Mouse (Mus musculus): Measurements from ENCODE around the gene Lrrfip2. TPM values are rescaled to one million over a fixed set of nuclear protein-coding genes. Genes with fewer than 3 reads are reported as not detected.
A peak's percentile ranks its signal among the peaks of the same experiment; 100 is the strongest.

Gene Lrrfip2
- total and polyA plus RNA-seq, 2 experiments from 2014 or later = 73.9 to 86.6 TPM

DNA sequence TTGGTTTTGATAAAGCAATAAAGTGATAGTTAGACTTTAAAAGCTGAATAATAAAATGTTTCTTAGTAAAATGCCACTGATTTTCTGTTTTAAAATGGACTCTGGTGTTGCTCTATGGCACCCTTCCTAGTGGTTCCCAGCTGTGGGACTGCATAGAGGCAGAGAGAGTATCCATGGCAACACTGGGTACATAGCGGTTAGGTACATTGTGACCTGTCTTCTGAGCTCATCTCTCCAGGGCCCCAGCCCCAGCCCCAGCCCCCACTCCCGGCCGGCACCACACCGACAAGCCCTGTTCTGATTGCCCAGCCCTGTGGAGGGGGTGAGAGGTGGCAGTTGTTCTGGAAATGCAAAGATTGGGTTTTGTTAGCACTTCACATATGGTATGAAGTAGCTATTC, 67.5 kb downstream of the Lrrfip2 start:
- Histone ChIP-seq H3K4me3 (ENCODE audit: low read depth, low read length) (no peak overlapping the region), H3K4me1 (ENCODE audit: control insufficient read depth, insufficient read depth) (no peaks in the 10 kb centered on the region), H3K36me3 (replicated peaks; ENCODE audit: control insufficient read depth, insufficient read depth, low read length) (peaks cover 57% of the 10 kb centered on the region), H3K27ac (ENCODE audit: low read depth) (no peak overlapping the region), H3K9ac (replicated peaks; ENCODE audit: low read depth, low read length) (no peak overlapping the region), H3K9me3 (replicated peaks; ENCODE audit: control insufficient read depth, low read length) (no peaks in the 10 kb centered on the region), H3K4me2 (ENCODE audit: low read depth, low read length) (no peak overlapping the region), H3K27me3 (ENCODE audit: control insufficient read depth, insufficient read depth, low read length) (no peaks in the 10 kb centered on the region)
- 81% methylated on average over 4 of the region's 4 CpGs for WGBS
- TF ChIP-seq EP300 (IDR thresholded peaks at IDR 0.05; ENCODE audit: low read depth) (no peak), CTCF (IDR thresholded peaks at IDR 0.05; ENCODE audit: low read depth) (no peak)
- DNase-seq (ENCODE audit: low spot score) = no peak
- no peak for ATAC-seq (ENCODE audit: insufficient read depth, low read depth)

DNA sequence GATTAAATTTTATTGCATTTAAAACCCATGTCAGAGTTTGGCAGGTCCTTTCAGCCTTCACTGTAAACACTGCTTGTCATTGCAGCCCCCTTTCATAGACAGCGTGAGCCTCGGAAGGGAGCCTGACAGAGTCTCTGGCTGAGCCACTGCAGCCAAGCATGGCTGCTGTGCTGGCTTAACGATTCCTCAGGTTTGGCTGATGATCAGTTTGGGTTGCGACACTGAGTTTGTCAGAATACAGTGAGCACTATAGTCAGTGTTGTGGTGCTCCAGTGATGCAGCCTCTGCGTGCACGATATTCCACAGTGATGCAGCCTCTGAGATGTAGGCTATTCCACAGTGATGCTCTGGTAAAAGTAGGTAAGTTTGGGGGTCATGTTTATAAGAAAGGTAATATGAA, 69.5 kb downstream of the Lrrfip2 start:
- WGBS = 88% methylated on average over 6 of the region's 6 CpGs
- Histone ChIP-seq H3K4me3 (ENCODE audit: low read depth, low read length) (no peak overlapping the region), H3K27ac (ENCODE audit: low read depth) (no peak overlapping the region), H3K9ac (replicated peaks; ENCODE audit: low read depth, low read length) (no peak overlapping the region), H3K9me3 (replicated peaks; ENCODE audit: control insufficient read depth, low read length) (no peaks in the 10 kb centered on the region), H3K36me3 (replicated peaks; ENCODE audit: control insufficient read depth, insufficient read depth, low read length) (peaks cover 53% of the 10 kb centered on the region), H3K4me1 (ENCODE audit: control insufficient read depth, insufficient read depth) (no peaks in the 10 kb centered on the region), H3K4me2 (ENCODE audit: low read depth, low read length) (no peak overlapping the region), H3K27me3 (ENCODE audit: control insufficient read depth, insufficient read depth, low read length) (no peaks in the 10 kb centered on the region)
- TF ChIP-seq CTCF (IDR thresholded peaks at IDR 0.05; ENCODE audit: low read depth) = no peak
- TF ChIP-seq EP300 (IDR thresholded peaks at IDR 0.05; ENCODE audit: low read depth) = no peak
- ATAC-seq (ENCODE audit: insufficient read depth, low read depth) (no peak), DNase-seq (ENCODE audit: low spot score) (no peak)

DNA sequence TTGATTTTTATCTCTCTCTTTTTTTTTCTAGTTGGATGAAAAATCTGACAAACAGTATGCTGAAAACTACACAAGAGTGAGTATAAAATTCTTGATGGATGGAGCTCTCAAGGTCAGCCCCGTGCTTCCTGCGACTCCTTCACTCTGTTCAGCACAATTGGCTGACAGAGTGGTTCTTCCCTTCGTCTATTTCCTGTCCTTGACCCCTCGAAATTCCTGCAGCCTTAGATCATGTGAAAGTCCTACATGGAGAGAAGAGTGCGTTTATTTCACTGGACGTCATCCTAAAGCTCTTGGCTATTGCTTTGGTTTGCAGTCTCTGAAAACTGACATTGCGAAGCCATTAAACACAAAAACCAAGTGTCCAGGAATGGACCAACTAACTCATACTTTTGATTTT, 71.3 kb downstream of the Lrrfip2 start:
- DNase-seq (ENCODE audit: low spot score) = peak; percentile 35

GRCm38 (mm10) chr9:111193211-111193610, 75.8 kb downstream of the Lrrfip2 start:
- Histone ChIP-seq H3K4me2 (ENCODE audit: low read depth, low read length) (no peak overlapping the region), H3K9ac (replicated peaks; ENCODE audit: low read depth, low read length) (no peak overlapping the region), H3K27me3 (ENCODE audit: control insufficient read depth, insufficient read depth, low read length) (no peaks in the 10 kb centered on the region), H3K27ac (ENCODE audit: low read depth) (no peak overlapping the region), H3K36me3 (replicated peaks; ENCODE audit: control insufficient read depth, insufficient read depth, low read length) (peaks cover 61% of the 10 kb centered on the region), H3K9me3 (replicated peaks; ENCODE audit: control insufficient read depth, low read length) (no peaks in the 10 kb centered on the region), H3K4me1 (ENCODE audit: control insufficient read depth, insufficient read depth) (no peaks in the 10 kb centered on the region), H3K4me3 (ENCODE audit: low read depth, low read length) (no peak overlapping the region)
- 91% methylated on average over 2 of the region's 2 CpGs for WGBS
- TF ChIP-seq EP300 (IDR thresholded peaks at IDR 0.05; ENCODE audit: low read depth) (no peak), CTCF (IDR thresholded peaks at IDR 0.05; ENCODE audit: low read depth) (no peak)
- DNase-seq (ENCODE audit: low spot score) (no peak), ATAC-seq (ENCODE audit: insufficient read depth, low read depth) (no peak)

More for the DNA sequence above, 71.3 kb downstream of the Lrrfip2 start:
- H3K4me1 ChIP-seq (ENCODE audit: control insufficient read depth, insufficient read depth) = no peaks in the 10 kb centered on the region
- no peaks in the 10 kb centered on the region for H3K9me3 ChIP-seq (replicated peaks; ENCODE audit: control insufficient read depth, low read length)
- H3K4me3 ChIP-seq (ENCODE audit: low read depth, low read length) = no peak overlapping the region
- H3K27ac ChIP-seq (ENCODE audit: low read depth) = peak overlapping the region; percentile 30; the same call in 1 of the 2 replicates
- H3K4me2 ChIP-seq (ENCODE audit: low read depth, low read length) = no peak overlapping the region
- no peaks in the 10 kb centered on the region for H3K27me3 ChIP-seq (ENCODE audit: control insufficient read depth, insufficient read depth, low read length)
- H3K9ac ChIP-seq (replicated peaks; ENCODE audit: low read depth, low read length) = no peak overlapping the region
- H3K36me3 ChIP-seq (replicated peaks; ENCODE audit: control insufficient read depth, insufficient read depth, low read length) = peaks cover 59% of the 10 kb centered on the region
- no peak for TF ChIP-seq CTCF (IDR thresholded peaks at IDR 0.05; ENCODE audit: low read depth)
- no peak for TF ChIP-seq EP300 (IDR thresholded peaks at IDR 0.05; ENCODE audit: low read depth)
- peak; percentile 33; the same call in 1 of the 2 replicates for ATAC-seq (ENCODE audit: insufficient read depth, low read depth)
- WGBS = 53% methylated on average over 7 of the region's 7 CpGs

GRCm38 (mm10) chr9:111197116-111197515, 79.7 kb downstream of the Lrrfip2 start:
- H3K36me3 ChIP-seq (replicated peaks; ENCODE audit: control insufficient read depth, insufficient read depth, low read length) = peaks cover 70% of the 10 kb centered on the region

DNA sequence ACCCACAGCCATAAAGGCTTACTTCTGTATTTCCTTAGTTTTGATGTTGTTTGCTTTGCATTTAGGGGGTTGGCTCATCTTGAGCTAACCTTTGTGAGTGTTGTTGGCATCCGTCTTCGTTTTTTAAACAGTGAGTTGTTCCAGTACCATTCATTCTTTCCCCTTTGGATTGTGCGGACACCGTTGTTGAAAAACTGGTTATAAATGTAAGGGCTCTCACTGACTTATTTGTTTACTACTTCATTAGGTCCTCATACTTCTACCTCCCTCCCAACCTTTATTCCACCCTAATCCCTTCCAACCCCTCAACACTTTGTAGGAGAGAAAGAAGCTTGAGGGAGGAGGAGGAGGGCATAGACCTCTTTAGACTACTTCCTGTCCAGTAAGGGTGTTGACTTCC, 80.3 kb downstream of the Lrrfip2 start:
- no peak for DNase-seq (ENCODE audit: low spot score)
- peaks cover 73% of the 10 kb centered on the region for H3K36me3 ChIP-seq (replicated peaks; ENCODE audit: control insufficient read depth, insufficient read depth, low read length)
- TF ChIP-seq CTCF (IDR thresholded peaks at IDR 0.05; ENCODE audit: low read depth) = no peak
- no peak for TF ChIP-seq EP300 (IDR thresholded peaks at IDR 0.05; ENCODE audit: low read depth)
- no peaks in the 10 kb centered on the region for H3K27me3 ChIP-seq (ENCODE audit: control insufficient read depth, insufficient read depth, low read length)
- no peaks in the 10 kb centered on the region for H3K9me3 ChIP-seq (replicated peaks; ENCODE audit: control insufficient read depth, low read length)
- no peak overlapping the region for H3K4me2 ChIP-seq (ENCODE audit: low read depth, low read length)
- no peak overlapping the region for H3K4me3 ChIP-seq (ENCODE audit: low read depth, low read length)
- H3K4me1 ChIP-seq (ENCODE audit: control insufficient read depth, insufficient read depth) = no peaks in the 10 kb centered on the region
- no peak for ATAC-seq (ENCODE audit: insufficient read depth, low read depth)
- no peak overlapping the region for H3K27ac ChIP-seq (ENCODE audit: low read depth)
- H3K9ac ChIP-seq (replicated peaks; ENCODE audit: low read depth, low read length) = no peak overlapping the region
- 91% methylated on average over 4 of the region's 4 CpGs for WGBS

More at GRCm38 (mm10) chr9:111197116-111197515, 79.7 kb downstream of the Lrrfip2 start:
- WGBS = 85% methylated on average over 3 of the region's 3 CpGs
- ATAC-seq (ENCODE audit: insufficient read depth, low read depth) (no peak), DNase-seq (ENCODE audit: low spot score) (no peak)
- no peaks in the 10 kb centered on the region for H3K4me1 ChIP-seq (ENCODE audit: control insufficient read depth, insufficient read depth)
- no peak overlapping the region for H3K9ac ChIP-seq (replicated peaks; ENCODE audit: low read depth, low read length)
- TF ChIP-seq EP300 (IDR thresholded peaks at IDR 0.05; ENCODE audit: low read depth) = no peak
- TF ChIP-seq CTCF (IDR thresholded peaks at IDR 0.05; ENCODE audit: low read depth) = no peak
- no peaks in the 10 kb centered on the region for H3K9me3 ChIP-seq (replicated peaks; ENCODE audit: control insufficient read depth, low read length)
- no peak overlapping the region for H3K27ac ChIP-seq (ENCODE audit: low read depth)
- no peaks in the 10 kb centered on the region for H3K27me3 ChIP-seq (ENCODE audit: control insufficient read depth, insufficient read depth, low read length)
- H3K4me2 ChIP-seq (ENCODE audit: low read depth, low read length) = no peak overlapping the region
- no peak overlapping the region for H3K4me3 ChIP-seq (ENCODE audit: low read depth, low read length)
